Comparison of ENCODE assay signal across 7 mouse cellular contexts in genomic region chr4:10750377-10751062, GRCm38 (mm10).
DNase-seq lines count a peak whose midpoint lies in the region; ATAC-seq and TF ChIP-seq lines count a peak whose summit lies in the region.
"Not testable (repeated sequence)": the region's sequence is repeated elsewhere in the genome, so short reads cannot be mapped to it uniquely, and the experiment has no call there.

No protein-coding gene starts in this region.

- H3K27ac ChIP-seq in ES-Bruce4 (ENCODE audit: insufficient read depth, low read length), result peak overlapping the region; percentile 11; the same call in 1 of the 2 replicates
- peak overlapping the region; percentile 56; the same call in 1 of the 2 replicates for H3K27ac ChIP-seq in ES-E14 (ENCODE audit: insufficient read depth, low read depth, low read length, poor library complexity, severe bottlenecking)
- H3K27ac ChIP-seq in midbrain, embryonic 11.5 days (ENCODE audit: low read depth, low read length); midbrain, embryonic 15.5 days; midbrain, postnatal 0 days (ENCODE audit: low read depth, low read length): not testable (repeated sequence)

- H3K4me1 ChIP-seq in ES-Bruce4 (ENCODE audit: control insufficient read depth, insufficient read depth, low read length); ES-E14 (ENCODE audit: control insufficient read depth in 2 of 2, insufficient read depth in 2 of 2, low read length in 2 of 2, poor library complexity in 1 of 2); midbrain, embryonic 11.5 days (ENCODE audit: control insufficient read depth, insufficient read depth, low read length); midbrain, embryonic 15.5 days; midbrain, postnatal 0 days (ENCODE audit: insufficient read depth, low read length): not testable (repeated sequence)

- not testable (repeated sequence) for ATAC-seq in midbrain, embryonic 11.5 days (ENCODE audit: low FRiP score)
- ATAC-seq in midbrain, embryonic 15.5 days (replicated peaks), result peak; percentile 84
- ATAC-seq in midbrain, postnatal 0 days (ENCODE audit: low FRiP score), result peak; percentile 47; the same call in 1 of the 2 replicates

- not testable (repeated sequence) for H3K9ac ChIP-seq in ES-Bruce4 (ENCODE audit: low read depth, poor library complexity, severe bottlenecking); ES-E14 (ENCODE audit: insufficient read depth, low read depth, low read length, poor library complexity, severe bottlenecking); midbrain, embryonic 11.5 days (ENCODE audit: low read length); midbrain, embryonic 15.5 days; midbrain, postnatal 0 days (replicated peaks; ENCODE audit: low read length, poor library complexity, severe bottlenecking)

- H3K4me2 ChIP-seq in midbrain, embryonic 11.5 days; midbrain, embryonic 15.5 days; midbrain, postnatal 0 days (ENCODE audit: low read depth, low read length, poor library complexity, severe bottlenecking): not testable (repeated sequence)

- not testable (repeated sequence) for TF ChIP-seq POLR2A in ES-Bruce4 (IDR thresholded peaks at IDR 0.05; ENCODE audit: insufficient read depth, low read length)

- DNase-seq in ES-E14 (ENCODE audit: low read depth, low spot score) (peak; percentile 29), ZHBTc4 (ENCODE audit: low read depth, low spot score) (peak; percentile 78)
- DNase-seq in heart, adult 11 months, result peak; percentile 42
- peak; percentile 77 for DNase-seq in midbrain, embryonic 11.5 days (ENCODE audit: low spot score, missing footprints)
- peak; percentile 4 for DNase-seq in midbrain, postnatal 0 days (ENCODE audit: low spot score)

- H3K4me3 ChIP-seq in ES-Bruce4 (ENCODE audit: low read depth, low read length); ES-E14 (ENCODE audit: insufficient read depth in 1 of 2, low read depth in 1 of 2, low read length in 2 of 2, poor library complexity in 1 of 2, severe bottlenecking in 1 of 2); midbrain, embryonic 11.5 days (ENCODE audit: low read depth, low read length); midbrain, embryonic 15.5 days; midbrain, postnatal 0 days (ENCODE audit: low read depth, low read length): not testable (repeated sequence)

- 62% methylated on average over 6 of the region's 6 CpGs for WGBS in midbrain, embryonic 11.5 days
- 52% methylated on average over 6 of the region's 6 CpGs for WGBS in midbrain, embryonic 15.5 days
- 49% methylated on average over 6 of the region's 6 CpGs for WGBS in midbrain, postnatal 0 days

- in situ Hi-C loops in ES-E14 (cut with MboI; ENCODE audit: low sequenced_read_pairs in 2 of 2, unreplicated experiment in 2 of 2), result not testable (repeated sequence)

- H3K27me3 ChIP-seq in ES-Bruce4 (ENCODE audit: control insufficient read depth, insufficient read depth, low read length, poor library complexity, severe bottlenecking); midbrain, embryonic 11.5 days (ENCODE audit: control insufficient read depth, insufficient read depth, low read length); midbrain, embryonic 15.5 days (replicated peaks); midbrain, postnatal 0 days (ENCODE audit: insufficient read depth, low read length): not testable (repeated sequence)

- not testable (repeated sequence) for H3K9me3 ChIP-seq in ES-Bruce4 (replicated peaks; ENCODE audit: control insufficient read depth, insufficient read depth, low read length, poor library complexity, severe bottlenecking); ES-E14 (ENCODE audit: control insufficient read depth, insufficient read depth, low read depth, low read length); midbrain, embryonic 11.5 days (ENCODE audit: control insufficient read depth, low read length); midbrain, embryonic 15.5 days; midbrain, postnatal 0 days (ENCODE audit: low read length)

- H3K36me3 ChIP-seq in ES-Bruce4 (ENCODE audit: control insufficient read depth, insufficient read depth, low read length, poor library complexity, severe bottlenecking); ES-E14 (ENCODE audit: control insufficient read depth, insufficient read depth, low read length, poor library complexity, severe bottlenecking); midbrain, embryonic 11.5 days (ENCODE audit: control insufficient read depth, insufficient read depth, low read length); midbrain, embryonic 15.5 days (replicated peaks); midbrain, postnatal 0 days (ENCODE audit: insufficient read depth, low read length): not testable (repeated sequence)

- TF ChIP-seq EP300 in ES-Bruce4 (IDR thresholded peaks at IDR 0.05; ENCODE audit: insufficient read depth, low read depth, low read length), result not testable (repeated sequence)

- not testable (repeated sequence) for TF ChIP-seq CTCF in ES-Bruce4 (IDR thresholded peaks at IDR 0.05; ENCODE audit: low read depth, low read length); midbrain, postnatal 0 days (IDR thresholded peaks at IDR 0.05)

Comparison
In these comparisons a context has a peak if more than half of its experiments do, and no peak if none do; other contexts are left out.
1. DNase-seq: peak in every context shown above with its lines; median percentile 78 in ZHBTc4; 77 in midbrain, embryonic 11.5 days; 42 in heart, adult 11 months; 29 in ES-E14; 4 in midbrain, postnatal 0 days.